Mouse (Mus musculus): ENCODE data around the gene Vmn1r30. TPM values are rescaled to one million over a fixed set of nuclear protein-coding genes. Genes with fewer than 3 reads are reported as not detected.

Vmn1r30 gene
- polyA plus RNA-seq (2012; rRNA removed): not detected in 2 replicates

GRCm38 (mm10) chr6:58443285-58443684, at the start of gene Vmn1r30:
Vmn1r30 (minus strand) TSS chr6:58443385.
- DNase-seq (ENCODE audit: low read depth): no peak

DNA sequence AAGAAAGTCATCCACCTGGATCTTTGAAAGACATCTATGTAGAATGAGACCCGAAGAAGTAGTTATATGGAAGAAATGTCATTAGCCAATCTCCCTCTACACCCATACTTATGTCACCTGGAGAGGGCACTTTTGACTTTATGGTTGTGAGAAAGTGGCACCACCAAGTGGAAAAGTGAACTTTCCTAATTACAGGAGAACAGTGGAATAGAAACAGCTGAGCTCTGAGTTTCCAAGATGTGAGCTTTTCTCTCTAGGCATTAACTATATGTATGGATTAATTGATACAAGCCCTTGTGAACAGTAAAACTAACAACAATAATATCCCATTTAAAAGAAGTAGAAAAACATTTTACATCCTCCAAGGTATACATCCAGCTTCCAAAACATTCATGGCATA, 32.0 kb upstream of the Vmn1r30 start, which contains the start of gene Vmn1r31:
Vmn1r31 (minus strand) TSS at position 101 of the 400 bp plus-strand sequence.
- no peak for DNase-seq (ENCODE audit: low read depth)

Other genes with a start within 250 kb of the Vmn1r30 start
- not detected in 2 replicates for gene Vmn1r27, start 224.6 kb downstream of the Vmn1r30 start, polyA plus RNA-seq (2012; rRNA removed)
- not detected in 2 replicates for gene Vmn1r28, start 181.3 kb downstream of the Vmn1r30 start, polyA plus RNA-seq (2012; rRNA removed)
- gene Vmn1r29, start 141.8 kb downstream of the Vmn1r30 start, polyA plus RNA-seq (2012; rRNA removed): not detected in 2 replicates
- not detected in 2 replicates for gene Vmn1r31, start 31.9 kb upstream of the Vmn1r30 start, polyA plus RNA-seq (2012; rRNA removed)
- 23.9 and 40.6 TPM in 2 replicates for gene Abcg2, start 141.1 kb upstream of the Vmn1r30 start, polyA plus RNA-seq (2012; rRNA removed)

Data from gonadal fat pad, adult 2 months (tissue).